ENCODE assay signal across 18 mouse cellular contexts in the genomic region with DNA sequence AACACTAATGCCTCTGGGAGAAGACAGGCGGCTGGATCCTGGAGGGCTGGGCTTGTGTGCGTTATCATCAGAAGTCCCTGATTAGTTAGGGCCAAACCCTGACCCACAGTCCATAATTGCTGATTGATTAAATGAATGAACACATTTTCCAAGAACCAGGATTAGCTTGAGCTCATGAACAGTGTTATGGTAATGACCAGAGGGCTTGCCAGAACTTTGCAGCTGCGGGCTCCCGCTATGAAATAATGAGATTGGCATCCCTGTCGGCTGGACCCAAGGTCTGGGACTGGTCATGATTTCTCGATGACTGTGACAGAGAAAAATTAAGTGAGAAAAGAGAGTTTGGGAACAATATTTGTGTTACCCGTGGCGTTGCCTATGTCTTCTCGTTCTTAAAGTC. TPM values are rescaled to one million over a fixed set of nuclear protein-coding genes. Genes with fewer than 3 reads are reported as not detected.
A peak's percentile ranks its signal among the peaks of the same experiment; 100 is the strongest.
DNase-seq lines count a peak whose midpoint lies in the region; ATAC-seq and TF ChIP-seq lines count a peak whose summit lies in the region.
"Had no signal": no experiment of that assay in that cellular context is flagged by ENCODE, and none has a peak within 500 bp of the region (broad histone marks: within the 10 kb centered on the region; RNA-seq: fewer than 3 reads in every experiment).

No protein-coding gene starts in this region.

- intact Hi-C loops in heart, postnatal 10 days (cut with DNase I): no loop called here
- intact Hi-C loops in left cerebral cortex, adult 2 months (cut with DNase I): no loop called here

- DNase-seq in heart, postnatal 10 days: peak; percentile 3 to 23
- no peak for DNase-seq in heart, embryonic 10.5 days (ENCODE audit: low spot score)
- peak; percentile 45 for DNase-seq in midbrain, embryonic 11.5 days (ENCODE audit: low spot score, missing footprints)
- DNase-seq in midbrain, embryonic 10.5 days (ENCODE audit: low spot score): no peak
- peak; percentile 20 for DNase-seq in brain, adult 2 months (ENCODE audit: low read depth, low spot score)
- DNase-seq in lung, postnatal 4 days: peak; percentile 40 to 68
- no peak for DNase-seq in frontal cortex, postnatal 25 days (ENCODE audit: low spot score in 2 of 2)
- DNase-seq in left cerebral cortex, adult 2 months (ENCODE audit: extremely low spot score in 1 of 2, low spot score in 2 of 2): no peak
- DNase-seq: cerebellum, adult 9-11 months; embryo, embryonic 11 days; gastrocnemius, postnatal 25 days; kidney, adult 18-20 months; layer of hippocampus, adult 9-11 months; thymus, postnatal 14 days had no signal

- WGBS in heart, embryonic 10.5 days: 84% methylated on average over 9 of the region's 9 CpGs
- 83% methylated on average over 9 of the region's 9 CpGs for WGBS in midbrain, embryonic 11.5 days
- WGBS in midbrain, embryonic 10.5 days: 90% methylated on average over 9 of the region's 9 CpGs

- no peak overlapping the region for H3K27ac ChIP-seq in heart, embryonic 10.5 days
- H3K27ac ChIP-seq in midbrain, embryonic 11.5 days (ENCODE audit: low read depth, low read length): no peak overlapping the region
- no peak overlapping the region for H3K27ac ChIP-seq in midbrain, embryonic 10.5 days (replicated peaks)
- no peak overlapping the region for H3K27ac ChIP-seq in left cerebral cortex, adult 2 months
- H3K27ac ChIP-seq: embryonic facial prominence, embryonic 15.5 days; hindbrain, embryonic 15.5 days; limb, embryonic 15.5 days; stomach, postnatal 0 days had no signal

- H3K36me3 ChIP-seq in heart, embryonic 10.5 days: no peaks in the 10 kb centered on the region
- no peaks in the 10 kb centered on the region for H3K36me3 ChIP-seq in midbrain, embryonic 11.5 days (ENCODE audit: control insufficient read depth, insufficient read depth, low read length)
- no peaks in the 10 kb centered on the region for H3K36me3 ChIP-seq in midbrain, embryonic 10.5 days
- H3K36me3 ChIP-seq: embryonic facial prominence, embryonic 15.5 days; hindbrain, embryonic 15.5 days; limb, embryonic 15.5 days had no signal

- no peak overlapping the region for H3K4me3 ChIP-seq in heart, embryonic 10.5 days
- no peak overlapping the region for H3K4me3 ChIP-seq in midbrain, embryonic 11.5 days (ENCODE audit: low read depth, low read length)
- H3K4me3 ChIP-seq in midbrain, embryonic 10.5 days: no peak overlapping the region
- H3K4me3 ChIP-seq in left cerebral cortex, adult 2 months: no peak overlapping the region
- H3K4me3 ChIP-seq: embryonic facial prominence, embryonic 15.5 days; hindbrain, embryonic 15.5 days; limb, embryonic 15.5 days had no signal

- H3K9me3 ChIP-seq in heart, embryonic 10.5 days: no peaks in the 10 kb centered on the region
- no peaks in the 10 kb centered on the region for H3K9me3 ChIP-seq in midbrain, embryonic 11.5 days (ENCODE audit: control insufficient read depth, low read length)
- no peaks in the 10 kb centered on the region; the same call in 1 of the 2 replicates for H3K9me3 ChIP-seq in midbrain, embryonic 10.5 days (replicated peaks)
- H3K9me3 ChIP-seq: embryonic facial prominence, embryonic 15.5 days; hindbrain, embryonic 15.5 days; limb, embryonic 15.5 days had no signal

- no peak for TF ChIP-seq CTCF in left cerebral cortex, adult 2 months (IDR thresholded peaks at IDR 0.05)

- H3K4me2 ChIP-seq in midbrain, embryonic 11.5 days: no peak overlapping the region
- H3K4me2 ChIP-seq: embryonic facial prominence, embryonic 15.5 days; hindbrain, embryonic 15.5 days; limb, embryonic 15.5 days had no signal

- no peaks in the 10 kb centered on the region for H3K27me3 ChIP-seq in heart, embryonic 10.5 days (ENCODE audit: insufficient read depth, poor library complexity, severe bottlenecking)
- no peaks in the 10 kb centered on the region for H3K27me3 ChIP-seq in midbrain, embryonic 11.5 days (ENCODE audit: control insufficient read depth, insufficient read depth, low read length)
- no peaks in the 10 kb centered on the region for H3K27me3 ChIP-seq in midbrain, embryonic 10.5 days (ENCODE audit: low read depth, poor library complexity, severe bottlenecking)
- H3K27me3 ChIP-seq: embryonic facial prominence, embryonic 15.5 days; hindbrain, embryonic 15.5 days had no signal

- no peak for ATAC-seq in midbrain, embryonic 11.5 days (ENCODE audit: low FRiP score)

- H3K4me1 ChIP-seq in heart, embryonic 10.5 days: no peaks in the 10 kb centered on the region
- no peaks in the 10 kb centered on the region for H3K4me1 ChIP-seq in midbrain, embryonic 11.5 days (ENCODE audit: control insufficient read depth, insufficient read depth, low read length)
- H3K4me1 ChIP-seq in midbrain, embryonic 10.5 days: no peaks in the 10 kb centered on the region
- H3K4me1 ChIP-seq: embryonic facial prominence, embryonic 15.5 days; hindbrain, embryonic 15.5 days; limb, embryonic 15.5 days had no signal

- H3K9ac ChIP-seq in midbrain, embryonic 11.5 days (ENCODE audit: low read length): no peak overlapping the region
- H3K9ac ChIP-seq: embryonic facial prominence, embryonic 15.5 days; hindbrain, embryonic 15.5 days; limb, embryonic 15.5 days had no signal

RNA-seq across cellular contexts. Expression of gene Zfp503, which starts 44.5 kb away (rescaled TPM):
- 1 to 10 TPM; 2.4 to 3.3 TPM for total RNA-seq in heart, postnatal 10 days (2021)
- polyA plus RNA-seq in heart, embryonic 10.5 days (2016; fragmentation: Nextera tagmentation; extraction: Ambion mirVana): 3.2 and 13.4 TPM in 2 replicates
- 6.2 and 7.5 TPM in 2 replicates for polyA plus RNA-seq in midbrain, embryonic 11.5 days (2014; fragmentation: Nextera tagmentation; extraction: Ambion mirVana)
- polyA plus RNA-seq in midbrain, embryonic 10.5 days (2016; fragmentation: Nextera tagmentation; extraction: Ambion mirVana): 11.2 and 13.0 TPM in 2 replicates
- 1 to 10 TPM; 2.2 to 3.3 TPM for total RNA-seq in left cerebral cortex, adult 2 months (2021)

Comparison
In these comparisons a context has a peak if more than half of its experiments do, and no peak if none do; other contexts are left out.
1. DNase-seq: peak in heart, postnatal 10 days (2 of 2), midbrain, embryonic 11.5 days (single experiment), brain, adult 2 months (single experiment) and lung, postnatal 4 days (2 of 2); none in heart, embryonic 10.5 days (single experiment), midbrain, embryonic 10.5 days (single experiment), frontal cortex, postnatal 25 days (0 of 2) and left cerebral cortex, adult 2 months (0 of 2).